Mouse (Mus musculus) regulatory T cell (primary cell): Measurements from ENCODE around the gene Sohlh1.

Experiments used
- in situ Hi-C: fragments of 300-600 bp; cut with MboI, MseI; formaldehyde crosslinking; loops from one replicate; pipeline ENCODE4 v1.15.1; 2025; ENCODE audit warnings: high pct_unique_total_duplicates

Gene Sohlh1

DNA sequence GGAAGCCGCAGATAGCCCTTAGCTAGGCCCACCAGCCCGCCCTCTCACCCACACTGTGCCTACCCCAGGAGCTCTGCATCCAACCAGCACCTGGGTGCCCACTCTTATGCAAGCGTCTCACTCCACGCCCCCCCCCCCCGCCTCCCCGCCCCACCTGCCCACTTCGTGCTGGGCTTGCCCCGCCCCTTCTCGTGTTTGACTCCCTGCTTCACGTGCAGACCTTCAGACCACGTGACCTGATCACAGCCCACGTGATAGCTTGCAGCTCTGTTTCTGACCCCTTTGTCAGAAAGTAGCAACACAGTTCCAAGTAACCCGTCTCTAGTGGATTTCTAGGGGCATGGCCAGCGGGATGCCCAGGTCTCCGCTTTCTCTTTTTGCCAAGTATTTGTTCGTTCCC, at the start of gene Sohlh1:
Sohlh1 (minus strand) TSS at position 23 of the 400 bp plus-strand sequence.
- in situ Hi-C loops, result no loop called here

DNA sequence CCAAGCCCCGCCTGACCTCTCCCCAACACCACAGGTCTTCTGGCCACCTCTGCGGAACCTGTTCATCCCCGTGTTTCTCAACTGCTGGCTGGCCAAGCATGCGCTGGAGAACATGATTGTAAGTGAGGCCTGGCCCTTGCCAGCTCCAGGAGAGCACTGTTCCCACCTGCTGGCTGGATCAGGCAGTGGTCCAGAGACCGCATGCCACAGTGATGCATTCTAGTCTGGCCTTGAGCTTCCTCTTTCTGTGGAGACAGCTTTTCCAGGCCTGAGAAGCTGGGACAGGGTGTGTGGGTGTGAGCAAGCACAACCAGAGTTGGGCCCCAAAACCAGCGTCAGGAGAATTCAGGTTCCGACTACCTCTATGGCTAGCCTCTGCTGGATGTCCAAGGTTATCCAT, 45.4 kb upstream of the Sohlh1 start:
- in situ Hi-C loops, result no loop called here

- in situ Hi-C loops, result no loop called here
These were observed 41.1 kb upstream of the Sohlh1 start for GRCm38 (mm10) chr2:25888144-25888543.

- in situ Hi-C loops, result no loop called here
These were observed 40.2 kb upstream of the Sohlh1 start for GRCm38 (mm10) chr2:25887226-25887625.

GRCm38 (mm10) chr2:25884756-25885155, 37.7 kb upstream of the Sohlh1 start:
- in situ Hi-C loops, result no loop called here

DNA sequence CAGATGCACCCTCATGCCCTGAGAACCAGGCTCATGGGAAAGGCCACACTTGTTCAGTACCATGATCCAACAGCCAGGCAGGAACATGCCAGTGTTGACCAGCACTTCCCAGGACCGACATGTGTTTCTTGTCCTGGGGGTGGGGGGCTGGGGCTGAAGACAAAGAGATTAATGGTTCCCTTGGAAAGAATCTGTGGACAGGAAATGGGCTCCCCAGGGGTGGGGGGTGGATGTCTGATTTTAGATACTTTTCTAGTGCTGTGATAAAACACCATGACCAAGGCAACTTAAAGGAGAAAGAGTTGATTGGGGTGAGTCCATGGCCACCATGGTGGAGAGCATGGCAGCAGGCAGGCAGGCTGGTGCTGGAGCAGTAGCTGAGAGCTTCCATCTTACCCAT, 35.2 kb upstream of the Sohlh1 start:
- in situ Hi-C loops, result no loop called here

DNA sequence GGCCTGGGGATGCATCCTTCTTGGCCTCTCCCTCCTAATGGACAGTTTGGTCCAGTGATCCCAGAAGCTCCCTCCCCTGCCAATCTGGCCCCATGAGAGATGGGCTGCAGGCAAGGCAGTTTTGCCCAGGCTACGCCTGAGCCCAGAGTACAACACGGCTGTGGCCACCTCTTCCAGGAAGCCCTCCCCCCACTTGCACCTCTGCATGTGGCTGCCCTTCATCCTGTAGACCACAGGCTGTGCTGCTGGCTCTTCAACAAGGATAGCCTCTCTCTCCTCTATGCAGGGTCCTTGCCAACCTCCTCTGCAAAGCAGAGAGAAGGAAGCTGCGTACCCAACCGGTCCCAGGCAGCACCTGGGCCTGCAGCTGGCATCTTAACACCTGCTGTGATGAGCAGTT, 32.0 kb upstream of the Sohlh1 start:
- in situ Hi-C loops, result no loop called here

DNA sequence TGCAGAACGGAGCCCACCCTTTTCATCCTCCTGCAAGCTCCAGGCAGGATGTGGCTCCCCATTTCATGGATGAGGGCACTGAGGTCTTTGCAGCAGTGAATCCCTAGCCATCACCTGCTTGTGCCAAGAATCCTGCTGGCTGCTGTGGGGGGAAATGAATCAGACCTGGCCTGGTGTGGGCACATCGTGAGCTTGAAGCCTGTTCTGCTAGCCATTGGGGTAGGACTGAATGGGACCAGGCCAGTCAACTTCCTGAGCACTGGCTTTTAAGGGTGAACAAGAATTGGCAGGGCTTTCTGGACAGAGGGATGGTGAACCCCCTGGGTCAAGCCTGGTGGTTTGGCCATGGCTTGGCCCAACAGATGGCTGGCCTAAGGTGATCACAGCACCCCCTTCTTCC, 31.5 kb upstream of the Sohlh1 start:
- in situ Hi-C loops, result no loop called here

DNA sequence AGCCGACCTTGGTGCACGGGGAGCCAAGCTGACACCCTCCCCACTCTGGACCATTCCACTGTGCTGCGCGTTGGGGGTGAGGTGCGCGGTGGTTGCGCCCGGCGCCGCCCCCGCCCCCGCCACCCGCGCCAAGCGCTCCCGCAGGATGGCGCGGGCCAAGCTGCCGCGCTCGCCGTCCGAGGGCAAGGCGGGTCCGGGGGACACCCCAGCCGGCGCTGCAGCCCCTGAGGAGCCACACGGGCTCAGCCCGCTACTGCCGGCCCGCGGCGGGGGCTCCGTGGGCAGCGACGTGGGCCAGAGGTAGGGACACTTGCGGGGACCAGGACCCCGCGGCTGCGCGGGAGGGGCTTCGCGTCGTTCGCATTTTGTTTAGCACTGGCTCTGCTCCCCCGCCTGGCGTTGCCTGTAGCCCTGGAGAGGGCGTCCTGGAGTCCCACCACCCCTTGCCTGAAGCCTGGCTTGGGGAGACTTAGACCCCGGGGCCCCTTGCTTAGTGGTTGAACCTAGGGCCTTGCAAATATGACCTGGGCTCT, 30.8 kb upstream of the Sohlh1 start:
- in situ Hi-C loops, result no loop called here

DNA sequence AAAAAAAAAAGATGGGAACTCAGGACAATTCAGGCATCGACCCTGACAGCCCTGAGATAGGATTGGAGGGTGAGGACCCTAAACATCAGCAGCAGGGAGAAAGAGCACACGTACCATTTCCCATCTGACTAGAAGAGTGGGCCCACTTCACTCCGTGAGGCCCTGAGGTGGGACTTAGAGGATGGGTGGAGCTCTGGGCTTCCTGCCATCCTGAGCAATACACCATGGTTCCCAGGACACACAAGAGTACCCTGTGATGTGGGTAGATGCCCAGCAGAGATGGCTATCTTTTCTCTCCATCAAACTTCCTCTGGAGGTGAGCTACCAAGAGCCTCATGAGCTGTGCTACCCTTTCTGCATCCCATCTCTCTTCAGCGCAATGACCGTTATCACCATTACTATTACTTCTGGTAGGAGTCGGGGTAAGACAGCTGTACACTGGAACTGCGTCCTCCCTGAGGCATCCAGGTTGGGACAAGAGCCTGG, 30.2 kb upstream of the Sohlh1 start:
- in situ Hi-C loops, result no loop called here

- in situ Hi-C loops, result no loop called here
These were observed 19.6 kb upstream of the Sohlh1 start for GRCm38 (mm10) chr2:25866656-25867055.

DNA sequence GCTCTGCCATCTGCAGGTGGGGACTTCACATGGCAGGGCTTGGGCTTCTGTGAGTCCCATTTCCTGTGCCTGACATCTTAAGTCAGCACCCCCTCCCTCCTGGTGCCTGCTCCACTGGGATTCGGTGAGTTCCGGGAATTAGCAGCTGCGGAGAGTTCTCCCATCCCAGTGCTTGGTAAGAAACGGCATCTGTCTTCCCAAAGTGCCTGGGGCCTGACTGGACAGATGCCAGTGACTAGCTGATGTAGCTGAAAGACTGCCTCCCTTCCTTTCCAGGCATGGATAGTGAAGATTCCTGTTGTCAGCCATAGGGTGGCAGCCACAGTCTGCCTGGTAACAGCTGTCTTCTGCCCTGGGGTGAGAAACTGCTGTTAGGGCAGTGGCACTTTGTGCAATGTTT, 18.4 kb upstream of the Sohlh1 start:
- in situ Hi-C loops, result no loop called here

- in situ Hi-C loops, result no loop called here
These were observed 17.2 kb upstream of the Sohlh1 start for GRCm38 (mm10) chr2:25864230-25864629.

DNA sequence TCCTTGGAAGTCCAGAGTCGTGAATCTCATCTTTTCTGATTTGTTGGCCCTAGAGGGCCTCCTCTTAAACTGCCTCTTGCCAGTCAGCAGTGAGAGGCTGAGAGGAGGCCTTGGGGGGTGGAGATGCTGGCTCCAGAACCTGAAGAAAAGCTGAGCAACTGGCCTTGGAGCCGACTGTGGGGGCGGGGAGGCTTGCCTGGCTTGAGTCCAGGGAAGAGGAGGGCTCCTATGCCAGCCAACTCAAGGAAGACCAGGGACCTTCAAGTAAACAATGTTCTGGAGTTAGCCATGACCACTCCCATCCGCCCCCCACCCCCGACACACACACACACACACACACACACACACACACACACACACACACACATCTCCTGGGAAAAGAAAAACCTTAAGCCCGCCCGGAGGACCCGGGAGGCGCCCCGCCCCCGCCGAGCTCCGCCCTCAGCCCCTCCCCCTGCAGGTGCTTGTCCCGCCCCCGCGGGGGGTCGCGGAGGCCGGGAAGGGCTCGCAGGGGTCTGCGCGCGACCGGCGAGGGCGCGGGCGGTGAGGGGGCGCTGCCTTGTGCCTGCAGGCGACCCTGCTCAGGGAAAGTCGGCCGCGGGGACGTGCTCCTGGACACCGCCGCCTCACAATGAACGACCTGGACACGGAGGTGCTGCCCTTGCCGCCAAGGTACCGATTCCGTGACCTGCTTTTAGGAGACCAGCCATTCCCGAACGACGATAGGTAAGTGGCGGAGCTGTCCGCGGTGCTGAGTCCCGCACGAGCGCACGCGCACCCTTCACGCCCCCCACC, 16.5 kb upstream of the Sohlh1 start, which contains the start of gene Kcnt1:
Kcnt1 (plus strand) TSS at position 398 of the 795 bp plus-strand sequence.
- in situ Hi-C loops, result no loop called here

DNA sequence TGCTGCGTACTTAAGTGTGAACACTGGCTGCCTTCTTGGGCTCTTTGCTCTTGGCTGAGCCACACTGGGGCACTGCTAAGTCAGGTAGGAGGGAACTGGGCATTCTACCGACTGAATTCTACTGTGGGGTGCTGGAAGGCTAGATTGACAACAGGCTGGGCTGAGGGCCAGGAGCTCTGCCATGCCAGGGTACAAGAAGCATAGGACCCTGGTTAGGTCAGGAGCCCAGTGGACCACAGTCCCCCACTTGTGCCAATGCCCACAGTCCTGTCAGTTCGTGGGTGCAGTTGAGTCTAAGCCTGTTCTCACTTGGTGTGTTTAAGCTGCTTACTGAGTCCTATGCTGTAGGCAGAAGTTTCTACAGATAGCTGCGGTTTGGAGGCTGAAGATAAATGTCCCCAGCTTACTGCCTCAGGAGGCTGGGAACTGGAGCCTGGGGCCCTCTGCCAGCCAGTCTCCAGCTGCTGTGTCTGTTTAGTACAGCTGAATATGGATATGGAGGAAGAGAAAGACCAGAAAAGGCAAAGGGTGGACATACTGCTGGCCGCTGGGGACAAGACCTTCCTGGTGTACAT, 15.7 kb upstream of the Sohlh1 start:
- in situ Hi-C loops, result no loop called here

DNA sequence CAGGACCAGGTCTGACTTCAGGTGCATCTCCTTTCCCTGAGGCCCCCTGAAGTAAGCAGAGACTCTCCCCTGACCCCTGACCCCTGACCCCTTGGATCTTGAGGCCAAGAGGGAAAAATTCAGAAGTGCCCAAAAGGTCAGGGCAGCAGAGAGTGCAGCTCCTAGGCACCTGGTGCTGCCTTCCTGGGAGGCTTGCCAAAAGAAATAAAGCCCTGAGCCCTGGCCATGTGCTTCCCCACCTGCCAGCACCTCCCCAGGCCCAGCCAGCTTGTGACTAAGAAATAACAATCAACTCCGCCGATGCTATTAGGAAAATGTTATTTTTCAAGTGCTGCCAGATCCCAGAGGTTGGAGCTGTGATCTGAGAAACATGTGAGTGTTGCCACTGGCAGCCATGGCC, 15.0 kb upstream of the Sohlh1 start:
- in situ Hi-C loops, result no loop called here

DNA sequence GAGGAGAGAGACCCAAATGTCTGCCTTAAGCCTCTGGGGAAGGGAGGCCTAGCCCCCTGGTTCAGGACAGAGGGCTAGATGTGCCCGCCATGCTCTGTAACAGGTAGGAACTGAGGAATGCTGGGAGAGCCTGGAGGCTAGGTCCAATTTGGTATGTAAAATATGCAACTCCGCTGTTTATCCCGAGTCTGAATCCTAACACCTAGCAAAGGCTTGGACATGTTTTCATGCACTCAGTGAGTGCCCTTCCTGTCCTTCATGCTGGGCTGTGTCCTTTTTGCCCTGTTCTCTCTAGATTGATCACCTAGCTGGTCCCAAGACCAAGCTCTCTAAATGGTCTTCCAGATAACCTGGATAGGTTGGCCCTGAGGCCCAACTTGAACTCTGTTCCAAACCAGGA, 12.8 kb upstream of the Sohlh1 start:
- in situ Hi-C loops, result no loop called here

DNA sequence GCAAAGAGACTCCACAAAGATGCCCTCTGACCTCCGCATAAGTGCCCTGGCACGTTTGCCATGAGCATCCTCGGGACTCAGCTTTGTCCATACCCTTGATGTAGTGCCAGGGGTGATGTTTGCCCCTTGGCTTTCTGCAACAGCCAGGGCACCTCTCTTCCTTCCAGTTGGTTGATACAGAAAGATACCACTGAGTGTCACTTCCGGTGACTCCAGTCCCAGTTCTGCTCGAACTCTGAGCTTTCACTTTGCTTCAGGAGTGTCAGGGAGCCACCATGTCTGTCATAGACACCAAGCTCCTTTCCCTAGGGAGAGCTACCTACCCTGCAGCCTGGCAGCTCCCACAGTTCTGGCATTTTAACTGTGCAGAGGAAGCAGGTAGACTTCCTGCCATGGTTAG, 7.0 kb upstream of the Sohlh1 start:
- in situ Hi-C loops, result no loop called here

DNA sequence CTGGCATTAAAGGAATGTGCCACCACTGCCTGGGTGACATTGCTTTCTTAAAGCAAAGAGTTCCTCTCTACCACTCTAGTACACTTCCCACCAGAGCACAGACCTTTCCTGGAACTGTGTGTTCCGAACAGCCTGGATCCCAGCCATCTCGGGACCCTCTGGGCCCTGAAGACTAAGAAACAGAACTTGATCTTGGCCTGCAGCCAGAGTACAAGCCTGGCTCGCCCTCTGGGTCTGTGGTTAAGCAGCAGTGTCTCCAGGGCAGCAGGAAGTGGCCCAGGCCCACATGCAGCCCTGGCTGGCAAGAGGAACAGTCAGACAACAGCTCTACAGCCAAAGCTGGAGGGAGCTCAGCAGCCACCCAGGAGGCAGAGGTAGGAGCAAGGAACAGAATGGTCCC, 5.6 kb upstream of the Sohlh1 start:
- in situ Hi-C loops, result no loop called here

DNA sequence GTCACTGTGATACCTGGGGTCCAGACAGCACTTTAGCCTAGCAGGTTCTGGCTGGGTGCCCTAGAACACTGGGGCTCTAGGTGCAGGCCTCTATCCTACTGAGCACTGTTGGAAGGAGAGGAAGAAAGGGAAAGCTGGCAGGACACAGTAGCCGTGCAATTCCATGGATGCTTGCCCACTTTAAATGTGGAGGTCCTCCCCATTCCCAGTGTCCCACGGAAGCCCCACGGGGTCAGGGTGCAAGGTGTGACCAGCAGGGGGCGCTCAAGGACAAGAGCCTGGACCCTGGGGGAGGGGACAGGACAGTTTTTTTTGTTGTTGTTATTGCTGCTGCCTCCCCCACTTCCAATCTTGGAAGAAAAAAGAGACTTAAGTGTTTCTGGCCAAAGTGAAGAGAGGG, 3.3 kb upstream of the Sohlh1 start:
- in situ Hi-C loops, result no loop called here

DNA sequence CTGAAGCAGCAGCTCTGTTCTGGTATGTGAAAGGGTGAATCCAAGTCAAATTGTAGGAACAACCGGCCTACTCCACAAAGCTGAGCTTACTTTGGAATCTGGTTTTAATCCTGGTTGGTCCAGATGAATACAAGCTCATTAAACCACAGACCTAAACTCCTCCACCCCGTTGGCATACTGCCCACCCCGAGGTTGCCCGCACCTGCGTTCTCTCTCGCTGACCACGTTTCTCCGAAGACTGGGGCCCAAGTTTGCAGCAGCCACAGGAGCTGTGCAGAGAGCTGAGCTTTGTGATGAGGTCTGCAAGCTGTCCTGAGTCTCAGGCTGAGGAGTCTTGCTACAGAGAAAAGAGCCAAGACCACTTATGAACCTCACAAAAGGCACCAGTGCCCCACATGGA, 532 bp downstream of the Sohlh1 start:
- in situ Hi-C loops, result no loop called here

- in situ Hi-C loops, result no loop called here
These were observed 3.0 kb downstream of the Sohlh1 start for GRCm38 (mm10) chr2:25844097-25844496.

DNA sequence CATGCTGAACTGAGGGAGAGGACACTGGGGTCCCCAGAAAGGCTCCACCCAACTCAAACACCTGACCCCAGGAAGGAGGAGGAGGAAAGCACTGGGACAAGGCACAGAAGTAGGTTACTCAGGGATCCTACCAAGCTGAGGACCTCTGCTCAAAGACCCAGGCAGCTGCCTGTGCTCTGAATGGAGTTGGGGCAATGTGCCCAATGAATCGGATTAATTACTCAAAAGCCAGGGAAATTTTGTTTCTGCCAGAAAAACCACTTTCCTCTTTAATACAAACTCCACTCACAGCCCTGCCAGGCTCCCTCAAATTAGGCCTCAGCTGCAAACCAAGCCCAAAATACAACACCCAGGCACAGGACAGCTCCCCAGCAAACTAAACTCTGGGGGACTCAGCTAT, 4.3 kb downstream of the Sohlh1 start:
- in situ Hi-C loops, result no loop called here
